Mouse (Mus musculus): ENCODE data around the gene Rin2.

GRCm38 (mm10) chr2:145888766-145889480 is 213.9 kb downstream of the Rin2 start:
- TF ChIP-seq SRF (IDR thresholded peaks at IDR 0.05; ENCODE audit: control insufficient read depth, insufficient read length, low read depth) = no peak
- TF ChIP-seq MYOG (IDR thresholded peaks at IDR 0.05; ENCODE audit: control insufficient read depth in 1 of 3, insufficient read depth in 1 of 3, insufficient read length in 2 of 3, low read depth in 2 of 3) = no peak
- no peak for TF ChIP-seq POLR2A (IDR thresholded peaks at IDR 0.05; ENCODE audit: insufficient read length, low read depth)
- no peak for TF ChIP-seq POLR2AphosphoS2 (IDR thresholded peaks at IDR 0.05; ENCODE audit: insufficient read length, low read depth)
- TF ChIP-seq TCF3 (IDR thresholded peaks at IDR 0.05; ENCODE audit: insufficient read length, low read depth) = no peak
- TF ChIP-seq MAX (IDR thresholded peaks at IDR 0.05; ENCODE audit: low read depth) = no peak
- no peak for TF ChIP-seq CEBPB (IDR thresholded peaks at IDR 0.05; ENCODE audit: insufficient read depth, poor library complexity, severe bottlenecking)
- TF ChIP-seq E2F4 (IDR thresholded peaks at IDR 0.05; ENCODE audit: insufficient read depth) = no peak
- no peak for TF ChIP-seq USF1 (IDR thresholded peaks at IDR 0.05; ENCODE audit: low read depth)
